In the genomic region with DNA sequence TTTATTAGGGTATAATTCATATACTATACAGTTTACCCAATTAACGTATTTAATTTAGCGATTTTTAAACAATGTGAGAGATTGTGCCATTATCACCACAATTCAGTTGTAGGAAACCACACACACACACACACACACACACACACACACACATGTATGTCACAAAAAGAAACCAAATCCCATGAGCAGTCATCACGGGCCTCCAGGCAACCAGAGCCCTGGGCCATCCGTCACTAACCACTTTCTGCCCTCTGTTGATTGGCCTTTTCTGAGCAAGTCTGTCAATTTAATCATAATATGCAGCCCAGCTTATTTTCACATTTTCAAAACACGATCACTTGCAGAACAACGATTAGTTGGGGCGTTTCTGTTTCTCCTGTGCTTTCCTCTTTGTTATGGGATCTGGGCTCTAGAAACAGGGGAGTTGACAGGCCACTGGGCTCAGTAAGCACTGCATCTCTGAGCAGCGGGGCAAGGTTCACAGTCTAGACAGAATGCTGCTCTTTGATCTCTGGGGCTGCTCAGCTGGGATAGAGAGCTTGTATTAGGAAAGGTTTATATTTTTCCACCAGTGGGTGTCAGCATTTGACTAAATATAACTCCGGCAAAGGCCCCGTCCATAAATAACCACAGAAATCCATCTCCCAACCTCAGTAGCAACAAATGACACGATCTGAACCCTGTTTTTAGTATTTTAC, we compare ENCODE assay signal across 9 mouse cellular contexts. TPM values are rescaled to one million over a fixed set of nuclear protein-coding genes. Genes with fewer than 3 reads are reported as not detected.
DNase-seq lines count a peak whose midpoint lies in the region; ATAC-seq and TF ChIP-seq lines count a peak whose summit lies in the region.
"Had no signal": no experiment of that assay in that cellular context is flagged by ENCODE, and none has a peak within 500 bp of the region (broad histone marks: within the 10 kb centered on the region; RNA-seq: fewer than 3 reads in every experiment).

No protein-coding gene starts in this region.

- no peak overlapping the region for H3K27ac ChIP-seq in heart, adult 2 months
- no peak overlapping the region for H3K27ac ChIP-seq in heart, embryonic 10.5 days
- no peak overlapping the region for H3K27ac ChIP-seq in kidney, embryonic 16.5 days (ENCODE audit: low read length)

- H3K27me3 ChIP-seq in heart, adult 2 months (ENCODE audit: control insufficient read depth, insufficient read depth, low read length) = no peaks in the 10 kb centered on the region
- H3K27me3 ChIP-seq in heart, embryonic 10.5 days (ENCODE audit: insufficient read depth, poor library complexity, severe bottlenecking) = 0 out of 2 replicates have a peak, but pooled peaks cover 4% of the 10 kb centered on the region
- H3K27me3 ChIP-seq in kidney, embryonic 16.5 days (ENCODE audit: insufficient read depth, low read length) = no peaks in the 10 kb centered on the region

- TF ChIP-seq EP300 in heart, adult 2 months (IDR thresholded peaks at IDR 0.05; ENCODE audit: insufficient read depth, low read depth, low read length) = no peak

- TF ChIP-seq CTCF in heart, adult 2 months (IDR thresholded peaks at IDR 0.05) = peak; percentile 74

- no peak for DNase-seq in heart, adult 2 months
- DNase-seq in heart, embryonic 10.5 days (ENCODE audit: low spot score) = no peak
- peak; percentile 77 for DNase-seq in adipocyte (ENCODE audit: low spot score)
- DNase-seq in heart, adult 9 months (ENCODE audit: low spot score in 2 of 2) = peak; percentile 34 to 55
- DNase-seq in lung, postnatal 36 days = peak; percentile 68
- peak; percentile 51 for DNase-seq in telencephalon, adult 2 months (ENCODE audit: low read depth, low spot score)
- no peak for DNase-seq in layer of hippocampus, adult 9-10 months (ENCODE audit: low spot score)

- no peak overlapping the region for H3K4me2 ChIP-seq in kidney, embryonic 16.5 days (replicated peaks; ENCODE audit: low read depth, low read length)

- H3K4me1 ChIP-seq in heart, adult 2 months (ENCODE audit: control insufficient read depth, insufficient read depth, low read length) = no peaks in the 10 kb centered on the region
- peaks cover 7% of the 10 kb centered on the region; the same call in 1 of the 2 replicates for H3K4me1 ChIP-seq in heart, embryonic 10.5 days
- H3K4me1 ChIP-seq in kidney, embryonic 16.5 days (ENCODE audit: insufficient read depth, low read length) = peaks cover 15% of the 10 kb centered on the region; the same call in 1 of the 2 replicates
- H3K4me1 ChIP-seq: megakaryocyte, embryonic 14.5 days had no signal

- WGBS in heart, adult 2 months = 51% methylated on average over 11 of the region's 11 CpGs
- WGBS in heart, embryonic 10.5 days = 51% methylated on average over 11 of the region's 11 CpGs
- WGBS in kidney, embryonic 16.5 days = 30% methylated on average over 11 of the region's 11 CpGs

- TF ChIP-seq POLR2A in heart, adult 2 months (IDR thresholded peaks at IDR 0.05; ENCODE audit: insufficient read depth, low read depth, low read length) = no peak

- no peaks in the 10 kb centered on the region for H3K36me3 ChIP-seq in heart, adult 2 months (ENCODE audit: control insufficient read depth, insufficient read depth, low read length)
- H3K36me3 ChIP-seq in heart, embryonic 10.5 days = peaks cover 1% of the 10 kb centered on the region; the same call in 1 of the 2 replicates
- H3K36me3 ChIP-seq in kidney, embryonic 16.5 days (ENCODE audit: insufficient read depth, low read length) = 0 out of 2 replicates have a peak, but pooled peaks cover 2% of the 10 kb centered on the region

- H3K9me3 ChIP-seq in heart, embryonic 10.5 days = no peaks in the 10 kb centered on the region
- H3K9me3 ChIP-seq in kidney, embryonic 16.5 days (ENCODE audit: low read length) = no peaks in the 10 kb centered on the region; the same call in 1 of the 2 replicates

- no peak overlapping the region for H3K4me3 ChIP-seq in heart, adult 2 months
- no peak overlapping the region for H3K4me3 ChIP-seq in heart, embryonic 10.5 days
- H3K4me3 ChIP-seq in kidney, embryonic 16.5 days (ENCODE audit: low read length) = no peak overlapping the region
- H3K4me3 ChIP-seq: megakaryocyte, embryonic 14.5 days had no signal

- H3K9ac ChIP-seq in heart, adult 2 months (ENCODE audit: low read depth, low read length) = no peak overlapping the region
- no peak overlapping the region for H3K9ac ChIP-seq in kidney, embryonic 16.5 days (replicated peaks; ENCODE audit: low read length)

- H3K79me2 ChIP-seq in heart, adult 2 months (replicated peaks; ENCODE audit: control insufficient read depth, insufficient read depth, low read length) = no peaks in the 10 kb centered on the region

- peak; percentile 94 for ATAC-seq in kidney, embryonic 16.5 days (ENCODE audit: low FRiP score, low TSS enrichment)

- intact Hi-C loops in heart, adult 2 months (cut with DNase I) = loop anchor here (1.0 to 5.0 kb wide), 3 partner anchors 269 to 413 kb away; no protein-coding TSS in a partner anchor

RNA-seq across cellular contexts. Expression of a gene that starts 21.7 kb away (rescaled TPM):
- 1 to 10 TPM; 4.6 to 5.7 TPM for total RNA-seq in heart, adult 2 months (2021)
- polyA plus RNA-seq in heart, adult 2 months (2012; rRNA removed) = 9.6 and 14.6 TPM in 2 replicates
- polyA plus RNA-seq in heart, embryonic 10.5 days (2016; fragmentation: Nextera tagmentation; extraction: Ambion mirVana) = 6.3 and 6.8 TPM in 2 replicates
- 13.4 and 15.9 TPM in 2 replicates for polyA plus RNA-seq in kidney, embryonic 16.5 days (2015; fragmentation: Nextera tagmentation; extraction: Ambion mirVana)

Comparison
In these comparisons a context has a peak if more than half of its experiments do, and no peak if none do; other contexts are left out.
1. DNase-seq: peak in adipocyte (single experiment), heart, adult 9 months (2 of 2), lung, postnatal 36 days (single experiment) and telencephalon, adult 2 months (single experiment); none in heart, adult 2 months (0 of 2), heart, embryonic 10.5 days (single experiment) and layer of hippocampus, adult 9-10 months (single experiment).